Mouse (Mus musculus) forebrain, embryonic 16.5 days (tissue): ENCODE results near the gene Entpd7. TPM values are rescaled to one million over a fixed set of nuclear protein-coding genes. Genes with fewer than 3 reads are reported as not detected.

Experiments used
- ATAC-seq: fragments of 200-750 bp; cut with Nextera tagmentation; 2 replicates; pipeline ENCODE4 v1.8.0; 2017; ENCODE audit warnings: mild to moderate bottlenecking, moderate library complexity
- H3K27ac ChIP-seq: fragments of 300-500 bp; sonication (generic); 2 replicates; pipeline ENCODE4 v1.5.1; 2014; ENCODE audit warnings: low read length, control low read depth
- H3K27me3 ChIP-seq: fragments of 300-500 bp; sonication (generic); replicated peaks from 2 replicates; pipeline ENCODE4 v1.6.1; 2014; ENCODE audit warnings: low read length; ENCODE audit not compliant: control insufficient read depth, insufficient read depth
- H3K36me3 ChIP-seq: fragments of 300-500 bp; sonication (generic); 2 replicates; pipeline ENCODE4 v1.6.1; 2014; ENCODE audit not compliant: control insufficient read depth, insufficient read depth
- H3K4me1 ChIP-seq: fragments of 300-500 bp; sonication (generic); replicated peaks from 2 replicates; pipeline ENCODE4 v1.6.1; 2014; ENCODE audit warnings: low read length; ENCODE audit not compliant: control insufficient read depth, insufficient read depth
- H3K4me2 ChIP-seq: fragments of 300-500 bp; sonication (generic); 2 replicates; pipeline ENCODE4 v1.6.1; 2014; ENCODE audit warnings: mild to moderate bottlenecking, low read length, control low read depth
- H3K4me3 ChIP-seq: fragments of 300-500 bp; sonication (generic); replicated peaks from 2 replicates; pipeline ENCODE4 v1.5.1; 2014; ENCODE audit warnings: mild to moderate bottlenecking, low read length, control low read depth
- H3K9ac ChIP-seq: fragments of 300-500 bp; sonication (generic); replicated peaks from 2 replicates; pipeline ENCODE4 v1.6.1; 2014; ENCODE audit warnings: low read depth, low read length, control low read depth
- H3K9me3 ChIP-seq: fragments of 300-500 bp; sonication (generic); 2 replicates; pipeline ENCODE4 v1.6.1; 2016; ENCODE audit warnings: low read length; ENCODE audit not compliant: control insufficient read depth
- WGBS: fragments of 180-500 bp; shearing (Covaris S2); extraction: QIAGEN DNeasy Blood & Tissue Kit; methylation state at CpG from one replicate; pipeline ENCODE4 v1.1.7; 2014; 5-methylcytosine and 5-hydroxymethylcytosine counted together
- polyA plus RNA-seq: library from polyadenylated mRNA; unstranded; fragments of >200 nt; fragmentation: Nextera tagmentation; extraction: Ambion mirVana; gene quantifications from 2 replicates; pipeline ENCODE4 v1.2.1, GENCODE M21; 2015

Gene Entpd7
- polyA plus RNA-seq, 1 experiment from 2014 or later: 9.6 TPM

DNA sequence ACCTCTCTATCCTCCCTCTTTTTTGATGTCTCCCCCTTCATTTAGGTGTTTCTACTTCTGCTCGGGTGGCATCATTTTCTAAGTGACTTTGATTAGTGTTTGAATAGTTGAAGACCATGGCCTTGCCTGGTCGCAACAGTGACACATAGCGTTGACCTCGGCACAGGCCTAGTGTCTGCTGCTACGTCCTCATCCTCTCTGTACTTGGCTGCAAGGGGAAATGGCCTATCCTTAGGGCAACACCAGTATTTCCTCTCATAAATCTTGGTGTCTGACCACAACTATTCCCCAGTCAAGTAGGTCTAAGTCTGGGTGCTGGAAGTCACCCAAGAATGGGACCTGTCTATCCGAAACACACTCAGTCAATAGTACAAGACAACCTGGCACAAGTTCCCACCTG lies 29.8 kb upstream of the Entpd7 start:
- H3K4me1 ChIP-seq: no peaks in the 10 kb centered on the region
- H3K9me3 ChIP-seq: no peaks in the 10 kb centered on the region
- 0 out of 2 replicates have a peak, but pooled peaks cover 7% of the 10 kb centered on the region for H3K36me3 ChIP-seq
- no peak overlapping the region for H3K4me2 ChIP-seq
- no peak for ATAC-seq
- no peak overlapping the region for H3K4me3 ChIP-seq
- no peak overlapping the region for H3K27ac ChIP-seq
- WGBS: 87% methylated on average over 6 of the region's 6 CpGs
- no peaks in the 10 kb centered on the region for H3K27me3 ChIP-seq
- H3K9ac ChIP-seq: no peak overlapping the region

GRCm38 (mm10) chr19:43660774-43661173 lies 28.7 kb upstream of the Entpd7 start:
- no peak for ATAC-seq
- no peak overlapping the region for H3K27ac ChIP-seq
- H3K4me2 ChIP-seq: no peak overlapping the region
- H3K9ac ChIP-seq: no peak overlapping the region
- no peaks in the 10 kb centered on the region for H3K27me3 ChIP-seq
- H3K4me1 ChIP-seq: no peaks in the 10 kb centered on the region
- no peak overlapping the region for H3K4me3 ChIP-seq
- no peaks in the 10 kb centered on the region for H3K9me3 ChIP-seq
- 0 out of 2 replicates have a peak, but pooled peaks cover 7% of the 10 kb centered on the region for H3K36me3 ChIP-seq
- 83% methylated on average over 9 of the region's 9 CpGs for WGBS

- WGBS: 37% methylated on average over 19 of the region's 19 CpGs
- ATAC-seq: no peak
These were observed 27.1 kb upstream of the Entpd7 start for GRCm38 (mm10) chr19:43662176-43662967.

GRCm38 (mm10) chr19:43663471-43663870 lies 26.0 kb upstream of the Entpd7 start:
- H3K36me3 ChIP-seq: 0 out of 2 replicates have a peak, but pooled peaks cover 7% of the 10 kb centered on the region
- WGBS: 83% methylated on average over 8 of the region's 8 CpGs
- H3K9me3 ChIP-seq: no peaks in the 10 kb centered on the region
- no peaks in the 10 kb centered on the region for H3K27me3 ChIP-seq
- H3K27ac ChIP-seq: no peak overlapping the region
- H3K4me2 ChIP-seq: no peak overlapping the region
- H3K4me3 ChIP-seq: no peak overlapping the region
- no peak for ATAC-seq
- H3K9ac ChIP-seq: no peak overlapping the region
- 0 out of 2 replicates have a peak, but pooled peaks cover 2% of the 10 kb centered on the region for H3K4me1 ChIP-seq

More at GRCm38 (mm10) chr19:43662176-43662967, 27.1 kb upstream of the Entpd7 start:
- H3K27me3 ChIP-seq: no peaks in the 10 kb centered on the region
- H3K4me1 ChIP-seq: no peaks in the 10 kb centered on the region
- H3K36me3 ChIP-seq: 0 out of 2 replicates have a peak, but pooled peaks cover 7% of the 10 kb centered on the region
- H3K27ac ChIP-seq: no peak overlapping the region
- no peak overlapping the region for H3K4me3 ChIP-seq
- H3K9me3 ChIP-seq: no peaks in the 10 kb centered on the region
- H3K4me2 ChIP-seq: no peak overlapping the region
- H3K9ac ChIP-seq: no peak overlapping the region

DNA sequence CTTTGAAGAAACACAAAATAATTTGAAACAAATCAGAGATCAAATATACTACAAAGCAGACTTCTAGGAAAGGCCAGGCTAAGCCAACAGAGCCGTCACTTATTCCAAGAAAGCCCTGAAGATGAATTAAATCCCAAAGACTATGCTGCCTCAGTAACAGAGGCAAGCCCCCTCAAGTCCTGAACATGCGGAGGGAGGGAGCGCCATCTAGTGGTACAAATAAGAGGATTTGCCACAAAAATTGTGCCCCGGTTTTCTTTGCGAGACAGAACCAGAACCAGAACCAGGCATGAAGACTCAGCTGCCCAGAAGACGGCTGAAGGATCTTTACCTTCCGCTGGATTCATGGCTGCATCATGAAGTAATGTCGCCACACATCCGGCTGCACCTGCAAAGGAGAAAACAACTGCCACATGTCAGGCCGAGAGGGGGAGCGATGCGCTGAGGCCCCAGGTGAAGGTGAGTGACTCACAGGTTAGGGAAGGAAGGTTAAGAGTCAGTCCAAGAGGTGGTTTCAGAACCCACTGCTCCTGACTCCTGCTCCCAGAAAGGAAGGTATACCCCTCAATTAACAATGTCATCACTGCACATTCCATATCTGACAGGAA lies 23.9 kb upstream of the Entpd7 start:
- whole genome bisulfite sequencing: 44% methylated on average over 12 of the region's 12 CpGs
- 0 out of 2 replicates have a peak, but pooled peaks have one; percentile 57 for ATAC-seq
- Histone ChIP-seq H3K4me1 (0 out of 2 replicates have a peak, but pooled peaks cover 2% of the 10 kb centered on the region), H3K27me3 (no peaks in the 10 kb centered on the region), H3K4me2 (no peak overlapping the region), H3K27ac (no peak overlapping the region), H3K4me3 (no peak overlapping the region), H3K9ac (no peak overlapping the region), H3K9me3 (no peaks in the 10 kb centered on the region), H3K36me3 (0 out of 2 replicates have a peak, but pooled peaks cover 7% of the 10 kb centered on the region)

DNA sequence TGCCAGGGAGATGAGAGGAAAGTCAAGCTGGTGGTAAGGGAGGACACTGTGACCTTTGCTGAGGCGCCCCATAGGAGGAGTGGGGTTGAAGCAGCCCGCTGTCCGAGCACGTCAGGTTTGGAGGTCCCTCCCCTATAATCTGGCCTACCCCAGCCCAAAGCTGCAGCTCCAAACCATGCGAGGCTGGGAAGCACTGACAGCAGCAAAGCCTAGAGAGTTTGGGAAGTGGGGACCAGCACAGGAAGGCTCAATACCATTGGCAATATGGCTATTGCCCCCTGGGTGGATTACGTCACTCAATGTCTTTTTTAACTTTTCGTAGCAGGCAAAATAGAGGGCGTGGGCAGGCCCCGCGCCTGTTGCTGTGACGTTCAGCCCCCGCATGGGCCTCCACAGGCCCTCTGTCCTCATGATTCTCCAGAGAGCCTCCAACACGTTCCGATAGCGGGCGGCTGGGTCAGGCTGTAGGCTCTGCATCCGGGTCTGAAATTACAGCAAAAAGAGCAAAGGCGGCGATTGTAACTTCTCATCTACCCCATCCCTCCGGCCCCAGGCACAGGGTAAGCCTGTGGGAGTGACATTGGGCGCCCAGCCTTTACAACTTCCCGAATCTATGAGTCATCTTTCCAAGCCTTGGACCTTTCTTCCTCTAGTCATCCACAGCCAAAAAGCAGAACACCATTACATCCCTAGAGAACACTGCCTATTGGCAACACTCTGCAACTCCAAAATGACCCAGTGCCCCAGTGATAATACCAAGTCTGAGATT lies 22.6 kb upstream of the Entpd7 start:
- H3K4me3 ChIP-seq: no peak overlapping the region
- H3K4me1 ChIP-seq: 0 out of 2 replicates have a peak, but pooled peaks cover 2% of the 10 kb centered on the region
- H3K9ac ChIP-seq: no peak overlapping the region
- WGBS: 89% methylated on average over 22 of the region's 22 CpGs
- no peak overlapping the region for H3K4me2 ChIP-seq
- no peaks in the 10 kb centered on the region for H3K9me3 ChIP-seq
- H3K27me3 ChIP-seq: no peaks in the 10 kb centered on the region
- no peak for ATAC-seq
- no peak overlapping the region for H3K27ac ChIP-seq
- H3K36me3 ChIP-seq: 0 out of 2 replicates have a peak, but pooled peaks cover 7% of the 10 kb centered on the region

- Histone ChIP-seq H3K9me3 (no peaks in the 10 kb centered on the region), H3K4me2 (no peak overlapping the region), H3K4me1 (0 out of 2 replicates have a peak, but pooled peaks cover 2% of the 10 kb centered on the region), H3K27me3 (no peaks in the 10 kb centered on the region), H3K36me3 (0 out of 2 replicates have a peak, but pooled peaks cover 7% of the 10 kb centered on the region), H3K9ac (no peak overlapping the region), H3K4me3 (no peak overlapping the region), H3K27ac (no peak overlapping the region)
- 60% methylated on average over 4 of the region's 4 CpGs for WGBS
- no peak for ATAC-seq
These were observed 22.1 kb upstream of the Entpd7 start for GRCm38 (mm10) chr19:43667430-43667809.

GRCm38 (mm10) chr19:43669136-43669759 lies 20.2 kb upstream of the Entpd7 start:
- ATAC-seq: no peak
- no peaks in the 10 kb centered on the region for H3K36me3 ChIP-seq
- H3K9ac ChIP-seq: no peak overlapping the region
- no peak overlapping the region for H3K4me3 ChIP-seq
- 61% methylated on average over 8 of the region's 8 CpGs for WGBS
- H3K9me3 ChIP-seq: no peaks in the 10 kb centered on the region
- H3K27me3 ChIP-seq: no peaks in the 10 kb centered on the region
- no peak overlapping the region for H3K27ac ChIP-seq
- no peak overlapping the region for H3K4me2 ChIP-seq
- H3K4me1 ChIP-seq: peaks cover 14% of the 10 kb centered on the region
